Comparison of ENCODE assay signal across 11 mouse cellular contexts in the genomic region with DNA sequence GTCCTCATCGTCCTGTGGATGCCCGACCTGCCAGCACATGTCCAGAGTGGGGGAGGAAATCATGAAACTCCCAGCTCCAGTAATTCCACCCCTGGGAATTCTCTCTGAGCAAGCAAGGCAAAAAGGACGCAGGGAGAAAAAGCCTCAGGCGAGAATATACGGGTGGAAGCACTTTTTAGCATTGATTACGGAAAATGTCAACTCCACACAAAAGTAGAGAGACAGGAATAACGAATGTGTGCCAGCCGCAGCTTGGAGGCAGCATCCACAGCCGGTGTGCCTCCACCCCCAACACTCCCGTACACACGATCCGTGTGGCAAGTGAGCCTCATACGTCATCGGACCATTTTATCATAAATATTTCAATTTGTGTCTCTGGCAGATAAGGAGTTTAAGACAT.
DNase-seq lines count a peak whose midpoint lies in the region; ATAC-seq lines count a peak whose summit lies in the region.
"Had no signal": no experiment of that assay in that cellular context is flagged by ENCODE, and none has a peak within 500 bp of the region (broad histone marks: within the 10 kb centered on the region; RNA-seq: fewer than 3 reads in every experiment).

No protein-coding gene starts in this region.

- no peak for ATAC-seq in cerebellum, adult (ENCODE audit: insufficient number of reproducible peaks, low FRiP score, low TSS enrichment)
- no peak for ATAC-seq in hindbrain, embryonic 11.5 days (ENCODE audit: low FRiP score)
- ATAC-seq in hindbrain, embryonic 14.5 days (ENCODE audit: low FRiP score) = no peak
- ATAC-seq in neural tube, embryonic 15.5 days (ENCODE audit: low FRiP score) = no peak
- ATAC-seq: forebrain, embryonic 13.5 days had no signal

- no peak overlapping the region for H3K4me2 ChIP-seq in hindbrain, embryonic 11.5 days (replicated peaks; ENCODE audit: low read depth, low read length)
- peak overlapping the region; percentile 13; the same call in 1 of the 2 replicates for H3K4me2 ChIP-seq in hindbrain, embryonic 14.5 days (replicated peaks)
- H3K4me2 ChIP-seq in neural tube, embryonic 15.5 days = peak overlapping the region; percentile 29
- H3K4me2 ChIP-seq: forebrain, embryonic 13.5 days; liver, embryonic 15.5 days had no signal

- 0 out of 2 replicates have a peak, but pooled peaks cover 3% of the 10 kb centered on the region for H3K27me3 ChIP-seq in hindbrain, embryonic 11.5 days (ENCODE audit: control insufficient read depth, insufficient read depth, low read length)
- H3K27me3 ChIP-seq in hindbrain, embryonic 10.5 days (ENCODE audit: insufficient read depth, poor library complexity, severe bottlenecking) = peaks cover 36% of the 10 kb centered on the region
- no peaks in the 10 kb centered on the region for H3K27me3 ChIP-seq in hindbrain, embryonic 14.5 days (ENCODE audit: control insufficient read depth, insufficient read depth, low read length)
- H3K27me3 ChIP-seq in neural tube, embryonic 15.5 days (replicated peaks) = no peaks in the 10 kb centered on the region
- H3K27me3 ChIP-seq: forebrain, embryonic 13.5 days had no signal

- no peak overlapping the region for H3K27ac ChIP-seq in hindbrain, embryonic 11.5 days (ENCODE audit: low read depth, low read length)
- no peak overlapping the region for H3K27ac ChIP-seq in hindbrain, embryonic 10.5 days
- 0 out of 2 replicates have a peak overlapping the region, but pooled peaks have one; percentile 0 for H3K27ac ChIP-seq in hindbrain, embryonic 14.5 days
- H3K27ac ChIP-seq in neural tube, embryonic 15.5 days (replicated peaks) = no peak overlapping the region
- H3K27ac ChIP-seq: forebrain, embryonic 13.5 days; liver, embryonic 15.5 days had no signal

- peaks cover 8% of the 10 kb centered on the region for H3K4me1 ChIP-seq in hindbrain, embryonic 11.5 days (replicated peaks; ENCODE audit: control insufficient read depth, insufficient read depth, low read length)
- peaks cover 69% of the 10 kb centered on the region for H3K4me1 ChIP-seq in hindbrain, embryonic 10.5 days (replicated peaks)
- peaks cover 65% of the 10 kb centered on the region for H3K4me1 ChIP-seq in hindbrain, embryonic 14.5 days (replicated peaks; ENCODE audit: control insufficient read depth, insufficient read depth, low read length)
- peaks cover 58% of the 10 kb centered on the region for H3K4me1 ChIP-seq in neural tube, embryonic 15.5 days
- H3K4me1 ChIP-seq: liver, embryonic 15.5 days had no signal

- no peaks in the 10 kb centered on the region for H3K36me3 ChIP-seq in hindbrain, embryonic 11.5 days (ENCODE audit: control insufficient read depth, insufficient read depth, low read length)
- H3K36me3 ChIP-seq in hindbrain, embryonic 10.5 days = no peaks in the 10 kb centered on the region
- no peaks in the 10 kb centered on the region for H3K36me3 ChIP-seq in hindbrain, embryonic 14.5 days (replicated peaks; ENCODE audit: control insufficient read depth, insufficient read depth)
- H3K36me3 ChIP-seq in neural tube, embryonic 15.5 days = no peaks in the 10 kb centered on the region
- H3K36me3 ChIP-seq: liver, embryonic 15.5 days had no signal

- peak; percentile 48 for DNase-seq in cerebellum, adult 11-12 months
- DNase-seq in hindbrain, embryonic 11.5 days (ENCODE audit: low spot score) = peak; percentile 17
- no peak for DNase-seq in hindbrain, embryonic 10.5 days (ENCODE audit: low spot score)
- peak; percentile 46 for DNase-seq in hindbrain, embryonic 14.5 days (ENCODE audit: low spot score)
- DNase-seq in kidney, adult 9 months = no peak
- DNase-seq in adrenal gland, adult 2 months = no peak
- DNase-seq: B cell, adult 2 months had no signal

- no peak overlapping the region for H3K4me3 ChIP-seq in hindbrain, embryonic 11.5 days (ENCODE audit: low read depth, low read length)
- no peak overlapping the region for H3K4me3 ChIP-seq in hindbrain, embryonic 10.5 days
- H3K4me3 ChIP-seq in hindbrain, embryonic 14.5 days (replicated peaks; ENCODE audit: low read length) = no peak overlapping the region
- H3K4me3 ChIP-seq in neural tube, embryonic 15.5 days (replicated peaks) = no peak overlapping the region
- H3K4me3 ChIP-seq: forebrain, embryonic 13.5 days; liver, embryonic 15.5 days had no signal

- 44% methylated on average over 14 of the region's 14 CpGs for WGBS in hindbrain, embryonic 11.5 days
- WGBS in hindbrain, embryonic 10.5 days = 64% methylated on average over 14 of the region's 14 CpGs
- 26% methylated on average over 14 of the region's 14 CpGs for WGBS in hindbrain, embryonic 14.5 days
- WGBS in neural tube, embryonic 15.5 days = 19% methylated on average over 14 of the region's 14 CpGs

- no peaks in the 10 kb centered on the region for H3K9me3 ChIP-seq in hindbrain, embryonic 11.5 days (ENCODE audit: control insufficient read depth, low read length)
- H3K9me3 ChIP-seq in hindbrain, embryonic 10.5 days = no peaks in the 10 kb centered on the region
- H3K9me3 ChIP-seq in hindbrain, embryonic 14.5 days (ENCODE audit: control insufficient read depth, low read length) = no peaks in the 10 kb centered on the region
- no peaks in the 10 kb centered on the region for H3K9me3 ChIP-seq in neural tube, embryonic 15.5 days (replicated peaks)
- H3K9me3 ChIP-seq: forebrain, embryonic 13.5 days; liver, embryonic 15.5 days had no signal

- H3K9ac ChIP-seq in hindbrain, embryonic 11.5 days (ENCODE audit: low read depth, low read length) = no peak overlapping the region
- no peak overlapping the region for H3K9ac ChIP-seq in hindbrain, embryonic 14.5 days
- H3K9ac ChIP-seq in neural tube, embryonic 15.5 days (replicated peaks) = no peak overlapping the region
- H3K9ac ChIP-seq: forebrain, embryonic 13.5 days; liver, embryonic 15.5 days had no signal

Comparison
In these comparisons a context has a peak if more than half of its experiments do, and no peak if none do; other contexts are left out.
1. DNase-seq: peak in cerebellum, adult 11-12 months (single experiment), hindbrain, embryonic 11.5 days (single experiment) and hindbrain, embryonic 14.5 days (single experiment); none in hindbrain, embryonic 10.5 days (single experiment), kidney, adult 9 months (single experiment) and adrenal gland, adult 2 months (single experiment).